Mouse (Mus musculus) brain, embryonic 14.5 days (tissue): Measurements from ENCODE around the gene Tcf7l2.

Experiments used
- CTCF ChIP-seq: fragments of 200-500 bp; IDR thresholded peaks from 2 replicates; pipeline ENCODE4 v1.5.1; 2012; ENCODE audit warnings: inconsistent platforms, mild to moderate bottlenecking, moderate library complexity, borderline replicate concordance; ENCODE audit not compliant: insufficient read depth, insufficient read length; ENCODE audit errors: extremely low read depth
- POLR2A ChIP-seq: fragments of 200-500 bp; IDR thresholded peaks from 2 replicates; pipeline ENCODE4 v1.6.1; 2012; ENCODE audit warnings: mild to moderate bottlenecking, inconsistent platforms, borderline replicate concordance; ENCODE audit not compliant: poor library complexity, insufficient read depth, insufficient read length, severe bottlenecking; ENCODE audit errors: extremely low read depth

DNA sequence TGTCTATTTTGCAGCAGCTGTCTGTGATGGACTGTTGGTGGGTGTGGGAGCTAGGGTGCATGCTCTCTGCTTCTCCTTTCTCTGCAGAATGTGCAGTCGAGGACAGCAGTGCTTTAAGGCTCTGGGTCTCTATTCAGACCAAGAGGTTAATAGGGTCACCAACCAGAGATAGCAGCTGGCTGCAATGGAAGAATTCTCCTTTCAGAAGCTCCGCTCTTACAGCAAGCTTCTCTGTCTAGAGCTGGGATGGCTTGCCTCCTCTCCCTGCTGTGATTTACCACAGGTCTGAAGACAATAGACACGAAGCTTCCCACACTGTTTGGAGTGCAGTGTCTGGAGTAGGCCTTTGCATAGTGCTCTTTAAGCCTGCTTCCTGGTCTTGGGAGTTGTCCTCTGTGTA lies 48.2 kb downstream of the Tcf7l2 start:
- TF ChIP-seq CTCF: no peak
- no peak for TF ChIP-seq POLR2A
